Mouse (Mus musculus) CH12.LX (cell line): ENCODE results near the gene Vamp8.

ENCODE experiments used
- CTCF ChIP-seq, 2 experiments: IDR thresholded peaks in 1 of 2; conservative IDR thresholded peaks in 1 of 2; 2 replicates each; pipeline ENCODE4 v1.5.1; 2011 to 2012; ENCODE audit warnings: low read depth in 2 of 2, low read length in 2 of 2, improper control_type of control experiment in 1 of 2, inconsistent platforms in 1 of 2, mild to moderate bottlenecking in 1 of 2, moderate library complexity in 1 of 2
- EP300 ChIP-seq: IDR thresholded peaks from 2 replicates; pipeline ENCODE4 v1.6.1; 2011; ENCODE audit warnings: low read length, improper control_type of control experiment
- PAX5 ChIP-seq: IDR thresholded peaks from 2 replicates; pipeline ENCODE4 v1.6.1; 2012; ENCODE audit warnings: low read length, inconsistent platforms, mixed read lengths

DNA sequence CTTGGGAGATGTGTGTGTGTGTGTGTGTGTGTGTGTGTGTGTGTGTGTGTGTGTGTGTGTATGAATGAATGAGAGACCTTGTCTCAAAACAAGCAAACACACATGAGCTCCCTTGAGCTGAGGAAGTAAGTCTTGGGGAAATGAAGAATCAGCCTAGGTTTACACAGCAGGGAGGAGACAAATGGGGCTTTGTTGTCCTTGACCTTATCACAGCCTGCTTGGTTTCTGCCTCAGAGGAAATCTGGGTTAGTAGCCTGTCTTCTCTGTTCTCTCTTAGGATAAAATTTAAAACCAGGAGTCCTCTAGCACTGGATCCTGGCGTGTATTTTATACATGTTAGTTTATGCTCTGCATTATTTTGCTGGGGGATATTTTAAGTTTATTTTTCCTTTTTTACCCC is 29.3 kb upstream of the Vamp8 start:
- TF ChIP-seq EP300 = no peak
- TF ChIP-seq CTCF (conservative IDR thresholded peaks at IDR 0.05 in 1 of 2, IDR thresholded peaks at IDR 0.05 in 1 of 2; ENCODE audit: low read depth in 2 of 2, low read length in 2 of 2) = no peak
- no peak for TF ChIP-seq PAX5
